Mouse (Mus musculus): ENCODE measurements around the gene Olfr1411. TPM values are rescaled to one million over a fixed set of nuclear protein-coding genes. Genes with fewer than 3 reads are reported as not detected.

The Olfr1411 gene
- polyA plus RNA-seq, 1 experiment, result not detected

- Histone ChIP-seq H3K4me3 (ENCODE audit: control insufficient read depth, low read depth, low read length) (no peak overlapping the region), H3K36me3 (ENCODE audit: control insufficient read depth, insufficient read depth, low read length) (no peaks in the 10 kb centered on the region), H3K27me3 (ENCODE audit: control insufficient read depth, insufficient read depth, low read length) (no peaks in the 10 kb centered on the region), H3K4me1 (ENCODE audit: control insufficient read depth, insufficient read depth, low read length) (no peaks in the 10 kb centered on the region), H3K27ac (ENCODE audit: control insufficient read depth, insufficient read depth, low read depth, low read length) (no peak overlapping the region)
- TF ChIP-seq POLR2A (IDR thresholded peaks at IDR 0.05; ENCODE audit: control insufficient read depth, low read depth, low read length), result no peak
- no peak for TF ChIP-seq CTCF (IDR thresholded peaks at IDR 0.05; ENCODE audit: control insufficient read depth, insufficient read depth, insufficient replicate concordance, low read depth, low read length)
Observed at GRCm38 (mm10) chr1:92633726-92634125, 39.5 kb downstream of the Olfr1411 start.

- Histone ChIP-seq H3K27ac (ENCODE audit: control insufficient read depth, insufficient read depth, low read depth, low read length) (no peak overlapping the region), H3K4me1 (ENCODE audit: control insufficient read depth, insufficient read depth, low read length) (no peaks in the 10 kb centered on the region), H3K27me3 (ENCODE audit: control insufficient read depth, insufficient read depth, low read length) (no peaks in the 10 kb centered on the region), H3K36me3 (ENCODE audit: control insufficient read depth, insufficient read depth, low read length) (no peaks in the 10 kb centered on the region), H3K4me3 (ENCODE audit: control insufficient read depth, low read depth, low read length) (no peak overlapping the region)
- TF ChIP-seq POLR2A (IDR thresholded peaks at IDR 0.05; ENCODE audit: control insufficient read depth, low read depth, low read length) (no peak), CTCF (IDR thresholded peaks at IDR 0.05; ENCODE audit: control insufficient read depth, insufficient read depth, insufficient replicate concordance, low read depth, low read length) (no peak)
Observed at GRCm38 (mm10) chr1:92634569-92634968, 40.4 kb downstream of the Olfr1411 start.

- H3K27ac ChIP-seq (ENCODE audit: control insufficient read depth, insufficient read depth, low read depth, low read length), result no peak overlapping the region
- H3K4me1 ChIP-seq (ENCODE audit: control insufficient read depth, insufficient read depth, low read length), result peaks cover 1% of the 10 kb centered on the region; the same call in 1 of the 2 replicates
- TF ChIP-seq POLR2A (IDR thresholded peaks at IDR 0.05; ENCODE audit: control insufficient read depth, low read depth, low read length) (no peak), CTCF (IDR thresholded peaks at IDR 0.05; ENCODE audit: control insufficient read depth, insufficient read depth, insufficient replicate concordance, low read depth, low read length) (no peak)
- H3K4me3 ChIP-seq (ENCODE audit: control insufficient read depth, low read depth, low read length), result no peak overlapping the region
- no peaks in the 10 kb centered on the region for H3K36me3 ChIP-seq (ENCODE audit: control insufficient read depth, insufficient read depth, low read length)
- no peaks in the 10 kb centered on the region for H3K27me3 ChIP-seq (ENCODE audit: control insufficient read depth, insufficient read depth, low read length)
Observed at GRCm38 (mm10) chr1:92634976-92635599, 40.9 kb downstream of the Olfr1411 start.

GRCm38 (mm10) chr1:92636015-92636414, 41.8 kb downstream of the Olfr1411 start:
- Histone ChIP-seq H3K27me3 (ENCODE audit: control insufficient read depth, insufficient read depth, low read length) (no peaks in the 10 kb centered on the region), H3K36me3 (ENCODE audit: control insufficient read depth, insufficient read depth, low read length) (no peaks in the 10 kb centered on the region), H3K27ac (ENCODE audit: control insufficient read depth, insufficient read depth, low read depth, low read length) (no peak overlapping the region), H3K4me3 (ENCODE audit: control insufficient read depth, low read depth, low read length) (no peak overlapping the region), H3K4me1 (ENCODE audit: control insufficient read depth, insufficient read depth, low read length) (peaks cover 10% of the 10 kb centered on the region)
- TF ChIP-seq CTCF (IDR thresholded peaks at IDR 0.05; ENCODE audit: control insufficient read depth, insufficient read depth, insufficient replicate concordance, low read depth, low read length) (no peak), POLR2A (IDR thresholded peaks at IDR 0.05; ENCODE audit: control insufficient read depth, low read depth, low read length) (no peak)

GRCm38 (mm10) chr1:92636676-92637075, 42.5 kb downstream of the Olfr1411 start:
- Histone ChIP-seq H3K36me3 (ENCODE audit: control insufficient read depth, insufficient read depth, low read length) (no peaks in the 10 kb centered on the region), H3K27me3 (ENCODE audit: control insufficient read depth, insufficient read depth, low read length) (no peaks in the 10 kb centered on the region)
- TF ChIP-seq CTCF (IDR thresholded peaks at IDR 0.05; ENCODE audit: control insufficient read depth, insufficient read depth, insufficient replicate concordance, low read depth, low read length), result no peak
- no peak for TF ChIP-seq POLR2A (IDR thresholded peaks at IDR 0.05; ENCODE audit: control insufficient read depth, low read depth, low read length)

GRCm38 (mm10) chr1:92637501-92638172, 43.4 kb downstream of the Olfr1411 start:
- Histone ChIP-seq H3K27me3 (ENCODE audit: control insufficient read depth, insufficient read depth, low read length) (no peaks in the 10 kb centered on the region), H3K36me3 (ENCODE audit: control insufficient read depth, insufficient read depth, low read length) (no peaks in the 10 kb centered on the region), H3K4me3 (ENCODE audit: control insufficient read depth, low read depth, low read length) (no peak overlapping the region), H3K4me1 (ENCODE audit: control insufficient read depth, insufficient read depth, low read length) (peaks cover 18% of the 10 kb centered on the region), H3K27ac (ENCODE audit: control insufficient read depth, insufficient read depth, low read depth, low read length) (no peak overlapping the region)
- no peak for TF ChIP-seq POLR2A (IDR thresholded peaks at IDR 0.05; ENCODE audit: control insufficient read depth, low read depth, low read length)
- TF ChIP-seq CTCF (IDR thresholded peaks at IDR 0.05; ENCODE audit: control insufficient read depth, insufficient read depth, insufficient replicate concordance, low read depth, low read length), result no peak

More at GRCm38 (mm10) chr1:92636676-92637075, 42.5 kb downstream of the Olfr1411 start:
- Histone ChIP-seq H3K4me3 (ENCODE audit: control insufficient read depth, low read depth, low read length) (no peak overlapping the region), H3K27ac (ENCODE audit: control insufficient read depth, insufficient read depth, low read depth, low read length) (no peak overlapping the region), H3K4me1 (ENCODE audit: control insufficient read depth, insufficient read depth, low read length) (peaks cover 13% of the 10 kb centered on the region)

- Histone ChIP-seq H3K36me3 (ENCODE audit: control insufficient read depth, insufficient read depth, low read length) (no peaks in the 10 kb centered on the region), H3K27ac (ENCODE audit: control insufficient read depth, insufficient read depth, low read depth, low read length) (no peak overlapping the region), H3K4me3 (ENCODE audit: control insufficient read depth, low read depth, low read length) (no peak overlapping the region), H3K27me3 (ENCODE audit: control insufficient read depth, insufficient read depth, low read length) (no peaks in the 10 kb centered on the region), H3K4me1 (ENCODE audit: control insufficient read depth, insufficient read depth, low read length) (peaks cover 18% of the 10 kb centered on the region)
- TF ChIP-seq CTCF (IDR thresholded peaks at IDR 0.05; ENCODE audit: control insufficient read depth, insufficient read depth, insufficient replicate concordance, low read depth, low read length) (no peak), POLR2A (IDR thresholded peaks at IDR 0.05; ENCODE audit: control insufficient read depth, low read depth, low read length) (no peak)
Observed at GRCm38 (mm10) chr1:92638181-92638580, 44.0 kb downstream of the Olfr1411 start.

Data from testis, adult 2 months (tissue).